Mouse (Mus musculus) midbrain, embryonic 14.5 days (tissue): Measurements from ENCODE around the gene Rmnd1. TPM values are rescaled to one million over a fixed set of nuclear protein-coding genes. Genes with fewer than 3 reads are reported as not detected.

Experiments used
- ATAC-seq: fragments of 200-750 bp; cut with Nextera tagmentation; 2 replicates; pipeline ENCODE4 v1.8.0; 2017; ENCODE audit warnings: moderate number of reproducible peaks, moderate library complexity; ENCODE audit not compliant: low FRiP score, low TSS enrichment
- DNase-seq: peaks from one replicate; pipeline ENCODE4 v3.0.0-alpha.2; 2015
- H3K27ac ChIP-seq: fragments of 300-500 bp; sonication (generic); replicated peaks from 2 replicates; pipeline ENCODE4 v1.5.1; 2014; ENCODE audit warnings: mild to moderate bottlenecking, low read depth, low read length, moderate library complexity
- H3K27me3 ChIP-seq: fragments of 300-500 bp; sonication (generic); 2 replicates; pipeline ENCODE4 v1.6.1; 2014; ENCODE audit warnings: low read length, control low read depth, mixed read lengths; ENCODE audit not compliant: control insufficient read depth, insufficient read depth
- H3K36me3 ChIP-seq: fragments of 300-500 bp; sonication (generic); 2 replicates; pipeline ENCODE4 v1.6.1; 2014; ENCODE audit warnings: low read length, control low read depth; ENCODE audit not compliant: control insufficient read depth, insufficient read depth
- H3K4me1 ChIP-seq: fragments of 300-500 bp; sonication (generic); 2 replicates; pipeline ENCODE4 v1.6.1; 2014; ENCODE audit warnings: mild to moderate bottlenecking, antibody characterized with exemption, low read length, control low read depth; ENCODE audit not compliant: control insufficient read depth, insufficient read depth
- H3K4me2 ChIP-seq: fragments of 300-500 bp; sonication (generic); 2 replicates; pipeline ENCODE4 v1.6.1; 2014; ENCODE audit warnings: mild to moderate bottlenecking, low read length, moderate library complexity
- H3K4me3 ChIP-seq: fragments of 300-500 bp; sonication (generic); replicated peaks from 2 replicates; pipeline ENCODE4 v1.5.1; 2014; ENCODE audit warnings: low read depth, low read length
- H3K9ac ChIP-seq: fragments of 300-500 bp; sonication (generic); replicated peaks from 2 replicates; pipeline ENCODE4 v1.6.1; 2014; ENCODE audit warnings: mild to moderate bottlenecking, low read length, moderate library complexity
- H3K9me3 ChIP-seq: fragments of 300-500 bp; sonication (generic); 2 replicates; pipeline ENCODE4 v1.6.1; 2016; ENCODE audit warnings: low read length, control low read depth, mixed read lengths; ENCODE audit not compliant: control insufficient read depth
- WGBS: fragments of 180-500 bp; shearing (Covaris S2); extraction: QIAGEN DNeasy Blood & Tissue Kit; methylation state at CpG from one replicate; pipeline ENCODE4 v1.1.7; 2014; 5-methylcytosine and 5-hydroxymethylcytosine counted together
- polyA plus RNA-seq: library from polyadenylated mRNA; unstranded; fragments of >200 nt; fragmentation: Nextera tagmentation; extraction: Ambion mirVana; gene quantifications from 2 replicates; pipeline ENCODE4 v1.2.1, GENCODE M21; 2014

Rmnd1 gene
- polyA plus RNA-seq, 1 experiment from 2014 or later, result 44.5 TPM

DNA sequence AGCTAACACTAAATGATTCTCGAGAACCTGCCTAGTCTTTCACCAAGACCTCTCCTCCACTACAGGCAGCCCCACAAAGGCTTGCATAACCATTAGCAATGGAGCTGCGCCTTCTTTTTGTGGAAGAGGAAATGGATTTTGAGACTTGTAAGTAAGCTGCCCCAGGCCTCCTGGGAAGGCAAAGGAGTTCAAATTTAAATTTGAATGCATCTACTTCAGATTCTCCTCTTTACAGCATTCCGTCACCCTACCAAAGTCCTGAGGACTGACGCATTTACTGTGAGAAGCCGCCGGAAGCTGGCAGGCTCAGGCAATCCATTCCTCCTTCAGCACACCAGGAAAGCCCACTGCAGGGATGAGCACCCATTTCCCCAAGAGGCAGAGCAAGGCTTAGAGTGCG, 56.9 kb downstream of the Rmnd1 start:
- DNase-seq (no peak), ATAC-seq (no peak)
- 16% methylated on average over 7 of the region's 7 CpGs for WGBS
- Histone ChIP-seq H3K9me3 (no peaks in the 10 kb centered on the region), H3K9ac (no peak overlapping the region), H3K4me3 (no peak overlapping the region), H3K36me3 (peaks cover 12% of the 10 kb centered on the region; the same call in 1 of the 2 replicates), H3K4me1 (no peaks in the 10 kb centered on the region), H3K27me3 (no peaks in the 10 kb centered on the region), H3K27ac (no peak overlapping the region), H3K4me2 (no peak overlapping the region)

DNA sequence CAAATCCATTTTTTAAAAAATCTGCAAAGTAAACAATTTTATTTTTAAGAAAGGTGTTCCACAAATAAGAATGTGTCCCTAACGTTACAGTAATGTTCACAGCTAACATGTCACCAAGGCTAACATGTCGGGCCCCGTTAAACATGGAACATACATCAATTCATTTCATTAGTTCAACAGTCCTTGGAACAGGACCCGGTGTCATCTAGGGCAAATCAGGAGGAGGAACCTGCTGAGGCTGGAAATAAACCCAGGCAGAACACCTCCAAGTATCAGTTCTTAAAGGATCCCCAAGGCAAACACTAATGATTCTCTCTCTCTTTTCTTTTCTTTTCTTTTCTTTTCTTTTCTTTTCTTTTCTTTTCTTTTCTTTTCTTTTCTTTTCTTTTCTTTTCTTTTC, 57.5 kb downstream of the Rmnd1 start:
- DNase-seq (no peak), ATAC-seq (no peak)
- no peak overlapping the region for H3K9ac ChIP-seq
- peaks cover 16% of the 10 kb centered on the region; the same call in 1 of the 2 replicates for H3K36me3 ChIP-seq
- H3K4me3 ChIP-seq, result no peak overlapping the region
- H3K4me1 ChIP-seq, result no peaks in the 10 kb centered on the region
- no peaks in the 10 kb centered on the region for H3K27me3 ChIP-seq
- 94% methylated on average over 4 of the region's 4 CpGs for WGBS
- no peaks in the 10 kb centered on the region for H3K9me3 ChIP-seq
- no peak overlapping the region for H3K27ac ChIP-seq
- H3K4me2 ChIP-seq, result no peak overlapping the region

DNA sequence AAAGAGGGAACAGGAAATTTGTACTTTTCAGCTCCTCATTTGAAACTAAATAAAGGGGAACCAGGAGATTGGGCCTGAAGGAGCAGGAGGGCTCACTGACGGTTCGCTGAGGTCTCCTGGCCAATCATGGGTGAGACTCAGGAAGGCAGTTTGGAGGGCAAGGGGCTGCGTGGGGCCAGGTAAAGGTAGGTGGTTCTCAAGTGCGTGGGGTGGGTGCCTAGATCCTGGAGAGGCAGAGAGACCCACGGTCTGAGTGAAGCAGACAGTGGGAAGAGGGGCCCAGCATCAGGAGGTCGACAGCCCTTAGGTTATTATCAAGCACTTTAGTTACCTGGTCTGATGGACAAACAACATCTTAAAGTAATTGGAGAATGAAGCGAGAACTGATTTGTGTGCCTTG, 57.9 kb downstream of the Rmnd1 start:
- H3K36me3 ChIP-seq, result peaks cover 16% of the 10 kb centered on the region
- H3K9ac ChIP-seq, result no peak overlapping the region
- no peaks in the 10 kb centered on the region for H3K9me3 ChIP-seq
- H3K4me3 ChIP-seq, result no peak overlapping the region
- no peaks in the 10 kb centered on the region for H3K4me1 ChIP-seq
- H3K27me3 ChIP-seq, result no peaks in the 10 kb centered on the region
- ATAC-seq (no peak), DNase-seq (no peak)
- 95% methylated on average over 7 of the region's 7 CpGs for WGBS
- no peak overlapping the region for H3K27ac ChIP-seq
- H3K4me2 ChIP-seq, result no peak overlapping the region

DNA sequence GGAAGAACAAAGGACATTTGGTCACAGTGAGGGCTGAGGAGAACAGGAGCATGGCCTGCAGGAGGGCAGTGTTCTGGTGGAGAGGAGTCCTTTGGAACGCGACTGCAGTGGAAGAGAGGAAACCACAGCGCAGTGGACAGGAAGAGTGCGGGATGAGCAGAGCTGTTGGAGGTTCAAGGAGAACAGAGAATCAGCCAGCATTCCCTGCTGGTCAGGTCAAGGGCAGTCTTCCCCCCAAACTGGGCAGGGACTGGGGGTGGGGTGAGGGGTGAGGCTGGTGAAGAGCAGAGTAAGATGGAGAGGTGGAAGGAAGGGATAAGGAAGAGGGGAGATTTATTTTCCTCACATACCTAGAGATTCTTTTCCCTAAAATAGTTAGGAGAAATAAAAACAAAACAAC, 58.6 kb downstream of the Rmnd1 start:
- Histone ChIP-seq H3K9me3 (no peaks in the 10 kb centered on the region), H3K4me2 (no peak overlapping the region), H3K9ac (no peak overlapping the region), H3K36me3 (peaks cover 23% of the 10 kb centered on the region), H3K4me1 (no peaks in the 10 kb centered on the region), H3K27me3 (no peaks in the 10 kb centered on the region), H3K4me3 (no peak overlapping the region), H3K27ac (no peak overlapping the region)
- WGBS, result 82% methylated on average over 4 of the region's 4 CpGs
- DNase-seq (no peak), ATAC-seq (no peak)

DNA sequence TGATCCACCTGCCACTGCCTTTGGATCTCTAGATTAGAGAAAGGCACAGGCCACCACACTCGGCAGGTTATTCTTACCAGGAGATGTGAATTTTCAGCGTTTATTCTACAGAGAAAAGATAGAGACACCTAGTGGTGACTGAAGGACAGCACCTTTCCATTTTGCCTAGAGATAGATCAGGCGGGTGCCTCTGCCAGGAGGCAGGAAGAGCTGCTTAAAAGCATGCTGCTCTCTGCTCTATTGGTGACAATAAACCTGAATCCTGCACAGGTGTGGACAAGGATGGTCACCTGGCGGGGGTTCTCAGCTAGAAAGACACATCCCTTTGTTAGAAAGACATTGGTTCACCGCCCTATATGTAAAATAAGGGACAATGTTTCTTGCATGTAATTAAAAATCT, 60.2 kb downstream of the Rmnd1 start:
- DNase-seq (peak; percentile 81), ATAC-seq (peak; percentile 41; the same call in 1 of the 2 replicates)
- 56% methylated on average over 5 of the region's 5 CpGs for WGBS

DNA sequence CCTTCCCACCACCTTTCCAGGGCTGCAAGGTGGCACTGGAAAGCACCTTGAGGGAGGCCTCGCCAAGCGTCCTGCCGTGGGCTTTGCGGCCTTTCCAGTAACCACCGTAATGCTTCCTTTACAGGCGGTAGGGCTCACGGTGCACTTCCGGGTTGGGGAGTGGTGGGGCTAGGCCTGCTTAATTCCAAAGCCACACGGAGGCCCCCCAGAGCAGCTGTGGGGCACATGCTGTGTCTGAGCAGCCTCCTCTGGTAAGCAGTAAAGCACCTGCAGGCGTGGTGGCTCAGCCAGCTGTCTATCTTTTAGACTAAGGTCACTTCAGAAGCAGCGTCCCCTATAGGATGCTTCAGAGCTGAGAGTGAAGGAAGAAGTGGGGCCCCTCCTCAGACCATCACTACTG, 62.1 kb downstream of the Rmnd1 start:
- Histone ChIP-seq H3K4me1 (no peaks in the 10 kb centered on the region), H3K9ac (no peak overlapping the region), H3K36me3 (peaks cover 42% of the 10 kb centered on the region), H3K27me3 (no peaks in the 10 kb centered on the region), H3K4me2 (no peak overlapping the region), H3K9me3 (no peaks in the 10 kb centered on the region), H3K4me3 (no peak overlapping the region), H3K27ac (no peak overlapping the region)
- WGBS, result 95% methylated on average over 11 of the region's 11 CpGs
- no peak for DNase-seq
- no peak for ATAC-seq

More for the DNA sequence above, 60.2 kb downstream of the Rmnd1 start:
- no peak overlapping the region for H3K9ac ChIP-seq
- no peak overlapping the region for H3K4me2 ChIP-seq
- H3K27me3 ChIP-seq, result no peaks in the 10 kb centered on the region
- no peaks in the 10 kb centered on the region for H3K4me1 ChIP-seq
- no peak overlapping the region for H3K4me3 ChIP-seq
- no peaks in the 10 kb centered on the region for H3K9me3 ChIP-seq
- H3K27ac ChIP-seq, result no peak overlapping the region
- H3K36me3 ChIP-seq, result peaks cover 34% of the 10 kb centered on the region

DNA sequence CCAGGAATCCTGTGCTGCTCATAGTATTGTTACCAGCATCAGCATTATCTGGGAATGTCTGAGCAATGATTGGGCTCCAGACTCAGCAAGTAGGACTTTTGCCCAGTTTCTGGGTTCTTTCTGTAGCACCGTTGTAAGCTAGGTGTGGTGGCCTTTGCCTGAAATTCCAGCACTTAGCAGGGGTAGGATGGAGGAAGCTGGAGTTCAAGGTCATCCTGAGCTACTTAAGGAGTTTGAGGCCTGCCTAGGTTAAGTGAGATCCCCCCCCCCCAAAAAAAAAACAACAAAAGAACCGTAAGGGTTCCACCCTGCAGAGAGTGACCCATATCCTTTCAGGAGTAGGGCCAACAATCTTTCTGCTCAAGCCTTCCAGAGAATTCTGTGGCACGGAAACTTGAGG, 67.6 kb downstream of the Rmnd1 start:
- H3K4me1 ChIP-seq, result no peaks in the 10 kb centered on the region
- no peak overlapping the region for H3K4me3 ChIP-seq
- 93% methylated on average over 3 of the region's 3 CpGs for WGBS
- no peaks in the 10 kb centered on the region; the same call in 1 of the 2 replicates for H3K9me3 ChIP-seq
- no peak overlapping the region for H3K9ac ChIP-seq
- H3K27me3 ChIP-seq, result no peaks in the 10 kb centered on the region
- DNase-seq, result no peak
- peaks cover 26% of the 10 kb centered on the region for H3K36me3 ChIP-seq
- H3K27ac ChIP-seq, result no peak overlapping the region
- H3K4me2 ChIP-seq, result no peak overlapping the region
- no peak for ATAC-seq

DNA sequence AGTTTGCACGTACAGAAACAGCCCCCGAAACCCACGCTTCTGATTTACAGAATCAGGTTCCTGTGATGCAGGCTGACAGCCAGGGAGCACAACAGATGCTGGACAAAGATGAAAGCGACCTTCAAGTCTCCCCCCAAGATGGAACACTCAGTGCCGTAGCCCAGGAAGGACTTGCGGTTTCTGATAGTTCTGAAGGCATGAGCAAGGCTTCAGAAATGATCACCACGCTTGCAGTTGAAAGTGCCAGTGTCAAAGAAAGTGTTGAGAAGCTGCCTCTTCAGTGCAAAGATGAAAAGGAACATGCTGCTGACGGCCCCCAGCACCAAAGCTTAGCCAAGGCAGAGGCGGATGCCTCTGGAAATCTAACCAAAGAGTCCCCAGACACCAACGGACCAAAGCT, 74.8 kb downstream of the Rmnd1 start:
- ATAC-seq, result no peak
- no peaks in the 10 kb centered on the region for H3K4me1 ChIP-seq

DNA sequence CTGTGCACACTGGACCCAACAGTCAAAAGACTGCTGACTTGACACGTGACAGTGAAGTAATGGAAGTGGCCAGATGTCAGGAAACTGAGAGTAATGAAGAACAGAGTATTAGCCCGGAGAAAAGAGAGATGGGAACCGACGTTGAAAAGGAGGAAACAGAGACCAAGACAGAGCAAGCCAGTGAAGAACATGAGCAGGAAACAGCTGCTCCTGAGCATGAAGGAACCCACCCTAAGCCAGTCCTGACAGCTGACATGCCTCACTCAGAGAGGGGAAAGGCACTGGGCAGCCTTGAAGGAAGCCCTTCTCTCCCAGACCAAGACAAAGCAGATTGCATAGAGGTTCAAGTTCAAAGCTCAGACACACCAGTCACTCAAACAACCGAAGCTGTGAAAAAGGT, 75.5 kb downstream of the Rmnd1 start:
- peaks cover 19% of the 10 kb centered on the region; the same call in 1 of the 2 replicates for H3K36me3 ChIP-seq
- WGBS, result 91% methylated on average over 5 of the region's 5 CpGs
- no peaks in the 10 kb centered on the region for H3K9me3 ChIP-seq
- DNase-seq (no peak), ATAC-seq (no peak)
- H3K4me2 ChIP-seq, result no peak overlapping the region
- no peaks in the 10 kb centered on the region for H3K4me1 ChIP-seq
- H3K27me3 ChIP-seq, result no peaks in the 10 kb centered on the region
- no peak overlapping the region for H3K4me3 ChIP-seq
- no peak overlapping the region for H3K9ac ChIP-seq
- no peak overlapping the region for H3K27ac ChIP-seq

More for the DNA sequence above, 74.8 kb downstream of the Rmnd1 start:
- Histone ChIP-seq H3K27me3 (no peaks in the 10 kb centered on the region), H3K36me3 (peaks cover 19% of the 10 kb centered on the region; the same call in 1 of the 2 replicates), H3K9ac (no peak overlapping the region), H3K4me3 (no peak overlapping the region), H3K27ac (no peak overlapping the region), H3K9me3 (no peaks in the 10 kb centered on the region; the same call in 1 of the 2 replicates), H3K4me2 (no peak overlapping the region)
- no peak for DNase-seq
- WGBS, result 92% methylated on average over 10 of the region's 10 CpGs
